ENCODE assay signal across 9 mouse cellular contexts in genomic region chr14:54926401-54927158, GRCm38 (mm10). TPM values are rescaled to one million over a fixed set of nuclear protein-coding genes. Genes with fewer than 3 reads are reported as not detected.
DNase-seq lines count a peak whose midpoint lies in the region; ATAC-seq and TF ChIP-seq lines count a peak whose summit lies in the region.
"Had no signal": no experiment of that assay in that cellular context is flagged by ENCODE, and none has a peak within 500 bp of the region (broad histone marks: within the 10 kb centered on the region; RNA-seq: fewer than 3 reads in every experiment).

No protein-coding gene starts in this region.

- H3K9me3 ChIP-seq in forebrain, embryonic 13.5 days (replicated peaks), result peaks cover 6% of the 10 kb centered on the region
- H3K9me3 ChIP-seq in heart, postnatal 0 days (replicated peaks; ENCODE audit: control insufficient read depth, low read length), result no peaks in the 10 kb centered on the region
- peaks cover 10% of the 10 kb centered on the region for H3K9me3 ChIP-seq in limb, embryonic 12.5 days
- H3K9me3 ChIP-seq in midbrain, embryonic 14.5 days (ENCODE audit: control insufficient read depth, low read length), result peaks cover 3% of the 10 kb centered on the region; the same call in 1 of the 2 replicates

- TF ChIP-seq EP300 in heart, postnatal 0 days (IDR thresholded peaks at IDR 0.05; ENCODE audit: low read depth), result no peak

- H3K36me3 ChIP-seq in forebrain, embryonic 13.5 days (ENCODE audit: poor library complexity, severe bottlenecking), result peaks cover 12% of the 10 kb centered on the region
- H3K36me3 ChIP-seq in heart, postnatal 0 days (replicated peaks; ENCODE audit: control insufficient read depth, insufficient read depth, low read length), result no peaks in the 10 kb centered on the region
- H3K36me3 ChIP-seq in limb, embryonic 12.5 days, result peaks cover 16% of the 10 kb centered on the region
- no peaks in the 10 kb centered on the region for H3K36me3 ChIP-seq in midbrain, embryonic 14.5 days (ENCODE audit: control insufficient read depth, insufficient read depth, low read length)

- TF ChIP-seq CTCF in heart, postnatal 0 days (IDR thresholded peaks at IDR 0.05; ENCODE audit: low read depth), result no peak

- H3K4me3 ChIP-seq in forebrain, embryonic 13.5 days, result peak overlapping the region; percentile 58
- peak overlapping the region; percentile 53 for H3K4me3 ChIP-seq in heart, postnatal 0 days (ENCODE audit: low read depth, low read length)
- peak overlapping the region; percentile 59 for H3K4me3 ChIP-seq in limb, embryonic 12.5 days (replicated peaks)
- peak overlapping the region; percentile 51 for H3K4me3 ChIP-seq in midbrain, embryonic 14.5 days (replicated peaks; ENCODE audit: low read depth, low read length)

- H3K4me1 ChIP-seq in forebrain, embryonic 13.5 days, result peaks cover 45% of the 10 kb centered on the region
- H3K4me1 ChIP-seq in heart, postnatal 0 days (ENCODE audit: control insufficient read depth, insufficient read depth), result peaks cover 3% of the 10 kb centered on the region; the same call in 1 of the 2 replicates
- peaks cover 50% of the 10 kb centered on the region for H3K4me1 ChIP-seq in limb, embryonic 12.5 days (replicated peaks)
- H3K4me1 ChIP-seq in midbrain, embryonic 14.5 days (ENCODE audit: control insufficient read depth, insufficient read depth, low read length), result peaks cover 28% of the 10 kb centered on the region

- WGBS in forebrain, embryonic 13.5 days, result under 1% methylated on average over 45 of the region's 58 CpGs
- WGBS in heart, postnatal 0 days, result 2% methylated on average over 42 of the region's 58 CpGs
- 0% methylated on average over 47 of the region's 58 CpGs for WGBS in limb, embryonic 12.5 days
- WGBS in midbrain, embryonic 14.5 days, result 0% methylated on average over 54 of the region's 58 CpGs

- peak overlapping the region; percentile 93 for H3K4me2 ChIP-seq in forebrain, embryonic 13.5 days
- peak overlapping the region; percentile 81 for H3K4me2 ChIP-seq in heart, postnatal 0 days (ENCODE audit: low read depth, low read length)
- peak overlapping the region; percentile 87 for H3K4me2 ChIP-seq in limb, embryonic 12.5 days
- peak overlapping the region; percentile 96 for H3K4me2 ChIP-seq in midbrain, embryonic 14.5 days (ENCODE audit: low read length)

- H3K27me3 ChIP-seq in forebrain, embryonic 13.5 days, result no peaks in the 10 kb centered on the region
- no peaks in the 10 kb centered on the region for H3K27me3 ChIP-seq in heart, postnatal 0 days (ENCODE audit: control insufficient read depth, insufficient read depth, low read length)
- H3K27me3 ChIP-seq in limb, embryonic 12.5 days, result no peaks in the 10 kb centered on the region
- H3K27me3 ChIP-seq in midbrain, embryonic 14.5 days (ENCODE audit: control insufficient read depth, insufficient read depth, low read length), result no peaks in the 10 kb centered on the region

- DNase-seq in thymus, postnatal 4 days, result peak; percentile 23
- no peak for DNase-seq in thymus, postnatal 14 days
- no peak for DNase-seq in heart, postnatal 0 days (ENCODE audit: low spot score)
- DNase-seq in midbrain, embryonic 14.5 days, result peak; percentile 83
- DNase-seq in urinary bladder, postnatal 14 days (ENCODE audit: low spot score), result peak; percentile 84
- no peak for DNase-seq in spleen, postnatal 4 days (ENCODE audit: low spot score in 2 of 2)

- ATAC-seq in forebrain, embryonic 13.5 days, result peak; percentile 68
- peak; percentile 40 for ATAC-seq in heart, postnatal 0 days (ENCODE audit: insufficient read depth, low read depth)
- peak; percentile 91 for ATAC-seq in limb, embryonic 12.5 days (ENCODE audit: insufficient number of reproducible peaks, insufficient read depth, low FRiP score, low TSS enrichment, low read depth)
- ATAC-seq in midbrain, embryonic 14.5 days (ENCODE audit: low FRiP score, low TSS enrichment), result peak; percentile 74

- H3K27ac ChIP-seq in forebrain, embryonic 13.5 days, result peak overlapping the region; percentile 98
- peak overlapping the region; percentile 82 for H3K27ac ChIP-seq in heart, postnatal 0 days (ENCODE audit: low read depth)
- peak overlapping the region; percentile 100 for H3K27ac ChIP-seq in limb, embryonic 12.5 days
- H3K27ac ChIP-seq in midbrain, embryonic 14.5 days (replicated peaks; ENCODE audit: low read depth, low read length), result peak overlapping the region; percentile 94

- H3K9ac ChIP-seq in forebrain, embryonic 13.5 days, result peak overlapping the region; percentile 86
- H3K9ac ChIP-seq in heart, postnatal 0 days (replicated peaks; ENCODE audit: low read depth, low read length), result peak overlapping the region; percentile 63
- H3K9ac ChIP-seq in limb, embryonic 12.5 days (replicated peaks), result peak overlapping the region; percentile 89
- peak overlapping the region; percentile 73 for H3K9ac ChIP-seq in midbrain, embryonic 14.5 days (replicated peaks; ENCODE audit: low read length)

RNA-seq across cellular contexts. Expression of gene Efs, which starts 0.7 kb away (rescaled TPM):
- 28.2 and 30.5 TPM in 2 replicates for polyA plus RNA-seq in forebrain, embryonic 13.5 days (2015; fragmentation: Nextera tagmentation; extraction: Ambion mirVana)
- total RNA-seq in heart, postnatal 0 days (2014; rRNA removed; ENCODE audit: low replicate concordance), result 12.5 and 22.2 TPM in 2 replicates
- polyA plus RNA-seq in heart, postnatal 0 days (2015; fragmentation: Nextera tagmentation; extraction: Ambion mirVana), result 3.9 and 4.1 TPM in 2 replicates
- polyA plus RNA-seq in limb, embryonic 12.5 days (2016; fragmentation: Nextera tagmentation; extraction: Ambion mirVana), result 44.5 and 52.7 TPM in 2 replicates
- 10.2 and 18.3 TPM in 2 replicates for polyA plus RNA-seq in midbrain, embryonic 14.5 days (2014; fragmentation: Nextera tagmentation; extraction: Ambion mirVana)
- total RNA-seq: neutrophil, adult 5-6 weeks had no signal

RNA-seq across cellular contexts. Expression of gene Il25, which starts 5.9 kb away (rescaled TPM):
- polyA plus RNA-seq in forebrain, embryonic 13.5 days (2015; fragmentation: Nextera tagmentation; extraction: Ambion mirVana), result 0.23 and 0.52 TPM in 2 replicates
- total RNA-seq in heart, postnatal 0 days (2014; rRNA removed; ENCODE audit: low replicate concordance), result not detected in 2 replicates
- polyA plus RNA-seq in heart, postnatal 0 days (2015; fragmentation: Nextera tagmentation; extraction: Ambion mirVana), result 0.11 TPM in 1 of 2 replicates, not detected in the other
- polyA plus RNA-seq in limb, embryonic 12.5 days (2016; fragmentation: Nextera tagmentation; extraction: Ambion mirVana), result not detected in 2 replicates
- not detected in 2 replicates for polyA plus RNA-seq in midbrain, embryonic 14.5 days (2014; fragmentation: Nextera tagmentation; extraction: Ambion mirVana)
- total RNA-seq: neutrophil, adult 5-6 weeks had no signal

RNA-seq across cellular contexts. Expression of gene Cmtm5, which starts 9.5 kb away (rescaled TPM):
- 0.69 and 0.85 TPM in 2 replicates for polyA plus RNA-seq in forebrain, embryonic 13.5 days (2015; fragmentation: Nextera tagmentation; extraction: Ambion mirVana)
- 3.1 and 8.1 TPM in 2 replicates for total RNA-seq in heart, postnatal 0 days (2014; rRNA removed; ENCODE audit: low replicate concordance)
- 0.34 and 0.85 TPM in 2 replicates for polyA plus RNA-seq in heart, postnatal 0 days (2015; fragmentation: Nextera tagmentation; extraction: Ambion mirVana)
- polyA plus RNA-seq in limb, embryonic 12.5 days (2016; fragmentation: Nextera tagmentation; extraction: Ambion mirVana), result 5.5 and 8.4 TPM in 2 replicates
- polyA plus RNA-seq in midbrain, embryonic 14.5 days (2014; fragmentation: Nextera tagmentation; extraction: Ambion mirVana), result 4.2 and 4.3 TPM in 2 replicates
- total RNA-seq: neutrophil, adult 5-6 weeks had no signal

RNA-seq across cellular contexts. Expression of gene Slc22a17, which starts 13.6 kb away (rescaled TPM):
- polyA plus RNA-seq in forebrain, embryonic 13.5 days (2015; fragmentation: Nextera tagmentation; extraction: Ambion mirVana), result 90.8 and 102 TPM in 2 replicates
- total RNA-seq in heart, postnatal 0 days (2014; rRNA removed; ENCODE audit: low replicate concordance), result 46.6 and 46.8 TPM in 2 replicates
- 22.3 and 22.7 TPM in 2 replicates for polyA plus RNA-seq in heart, postnatal 0 days (2015; fragmentation: Nextera tagmentation; extraction: Ambion mirVana)
- 98.2 and 102 TPM in 2 replicates for polyA plus RNA-seq in limb, embryonic 12.5 days (2016; fragmentation: Nextera tagmentation; extraction: Ambion mirVana)
- 110 and 304 TPM in 2 replicates for polyA plus RNA-seq in midbrain, embryonic 14.5 days (2014; fragmentation: Nextera tagmentation; extraction: Ambion mirVana)

RNA-seq across cellular contexts. Expression of gene Pabpn1, which starts 34.3 kb away (rescaled TPM):
- polyA plus RNA-seq in forebrain, embryonic 13.5 days (2015; fragmentation: Nextera tagmentation; extraction: Ambion mirVana), result 167 and 171 TPM in 2 replicates
- 27.6 and 44.5 TPM in 2 replicates for total RNA-seq in heart, postnatal 0 days (2014; rRNA removed; ENCODE audit: low replicate concordance)
- polyA plus RNA-seq in heart, postnatal 0 days (2015; fragmentation: Nextera tagmentation; extraction: Ambion mirVana), result 35.0 and 36.2 TPM in 2 replicates
- 183 and 200 TPM in 2 replicates for polyA plus RNA-seq in limb, embryonic 12.5 days (2016; fragmentation: Nextera tagmentation; extraction: Ambion mirVana)
- 171 and 206 TPM in 2 replicates for polyA plus RNA-seq in midbrain, embryonic 14.5 days (2014; fragmentation: Nextera tagmentation; extraction: Ambion mirVana)

Comparison
In these comparisons a context has a peak if more than half of its experiments do, and no peak if none do; other contexts are left out.
1. DNase-seq: peak in thymus, postnatal 4 days (single experiment), midbrain, embryonic 14.5 days (single experiment) and urinary bladder, postnatal 14 days (single experiment); none in thymus, postnatal 14 days (single experiment), heart, postnatal 0 days (single experiment) and spleen, postnatal 4 days (0 of 2).
2. ATAC-seq: peak in every context shown above with its lines; median percentile 91 in limb, embryonic 12.5 days; 74 in midbrain, embryonic 14.5 days; 68 in forebrain, embryonic 13.5 days; 40 in heart, postnatal 0 days.
3. Peak in every context shown above with its lines, with median percentiles within 50 percentile points of each other: H3K27ac ChIP-seq, H3K4me2 ChIP-seq, H3K4me3 ChIP-seq and H3K9ac ChIP-seq.